Mouse (Mus musculus) T-helper 2 cell (primary cell): ENCODE measurements around the gene Phox2a.

Source experiments
- in situ Hi-C: fragments of 300-600 bp; cut with MboI, MseI; formaldehyde crosslinking; loops from one replicate; pipeline ENCODE4 v1.15.1; 2025; ENCODE audit warnings: high pct_unique_total_duplicates

Phox2a gene

DNA sequence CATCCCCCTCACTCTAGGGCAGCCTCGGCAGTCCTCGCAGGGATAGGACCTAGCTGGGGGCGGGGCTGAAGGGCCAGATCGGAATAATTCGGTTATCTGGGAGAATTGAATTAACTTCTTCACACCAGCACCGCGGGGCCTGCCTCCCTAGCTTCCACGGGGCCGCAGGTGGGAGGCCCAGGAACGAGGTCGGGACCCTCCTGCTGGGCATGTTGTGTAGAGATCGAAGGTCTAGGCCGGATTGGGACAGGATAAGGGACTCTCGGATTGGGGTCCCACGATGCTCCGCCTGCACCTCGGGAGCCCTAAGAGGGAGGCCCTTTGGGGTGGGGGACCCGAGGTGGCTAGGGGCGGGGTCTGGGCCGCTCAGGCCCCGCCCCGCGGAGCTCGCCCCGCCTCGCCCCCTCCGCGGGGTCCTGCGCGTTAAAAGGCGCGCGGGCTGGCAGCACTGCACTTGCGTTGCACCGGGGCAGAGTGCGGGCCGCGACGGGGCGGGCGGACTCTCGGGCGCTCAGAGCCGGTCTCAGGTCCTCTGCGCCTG is at the start of gene Phox2a:
Phox2a (plus strand) TSS at position 453 of the 541 bp plus-strand sequence.
- in situ Hi-C loops: no loop called here

DNA sequence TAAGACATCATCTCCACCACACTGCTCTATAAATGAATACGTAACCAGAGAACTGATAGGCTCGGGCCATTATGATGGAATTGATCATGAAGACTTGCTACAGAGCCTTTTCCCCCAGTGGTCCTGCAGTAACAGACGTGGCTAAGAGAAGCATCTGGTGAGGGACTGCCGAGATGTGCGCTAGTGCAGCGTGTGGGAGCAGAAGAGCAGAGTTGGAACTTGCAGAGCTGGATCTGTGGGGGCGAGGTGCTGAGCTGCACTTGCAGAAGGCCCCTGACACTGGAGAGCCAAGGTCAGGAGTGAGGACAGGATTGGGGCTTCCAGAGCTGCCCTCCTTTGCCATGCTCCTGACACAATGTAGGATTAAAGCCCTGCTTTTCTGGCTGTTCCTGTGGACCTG is 48.1 kb upstream of the Phox2a start:
- in situ Hi-C loops: no loop called here

DNA sequence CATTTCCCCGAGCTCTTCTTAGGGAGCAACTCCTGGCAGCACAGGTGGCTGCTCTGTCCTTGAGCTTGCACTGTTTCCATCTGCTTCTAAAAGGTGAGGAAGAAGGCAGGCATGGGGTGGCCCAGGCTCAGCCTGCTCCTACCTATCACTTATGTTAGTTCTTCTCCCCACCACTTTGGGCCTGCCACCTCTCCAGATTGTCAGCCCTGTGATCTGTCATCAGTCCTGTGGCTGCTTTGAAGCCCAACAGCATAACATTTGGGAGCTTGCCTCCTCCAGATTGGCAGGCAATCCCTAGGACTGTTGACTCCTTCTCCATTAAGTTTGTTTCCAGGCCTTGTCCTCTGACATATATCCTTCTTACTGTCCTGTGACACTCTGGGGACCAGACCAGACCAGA is 46.5 kb upstream of the Phox2a start:
- in situ Hi-C loops: no loop called here

DNA sequence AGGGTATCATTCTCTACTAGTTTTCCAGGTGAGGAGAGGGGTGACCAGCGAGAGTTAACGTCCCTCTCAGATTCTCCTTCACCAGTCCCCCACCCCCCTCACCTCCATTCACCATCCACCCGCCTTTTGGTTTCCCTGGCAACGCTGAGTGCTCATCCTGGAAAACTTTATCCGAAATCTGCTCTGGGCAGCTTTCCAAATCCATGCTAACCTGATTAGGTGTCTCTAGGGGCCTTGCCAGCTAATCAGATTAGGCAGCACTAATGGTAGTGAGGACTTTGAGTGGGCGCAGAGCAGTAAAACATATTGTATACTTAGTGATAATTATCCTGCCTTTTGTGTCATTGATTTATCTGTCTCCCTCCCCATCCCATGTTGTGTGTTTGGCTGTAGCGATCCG is 45.4 kb upstream of the Phox2a start:
- in situ Hi-C loops: no loop called here

DNA sequence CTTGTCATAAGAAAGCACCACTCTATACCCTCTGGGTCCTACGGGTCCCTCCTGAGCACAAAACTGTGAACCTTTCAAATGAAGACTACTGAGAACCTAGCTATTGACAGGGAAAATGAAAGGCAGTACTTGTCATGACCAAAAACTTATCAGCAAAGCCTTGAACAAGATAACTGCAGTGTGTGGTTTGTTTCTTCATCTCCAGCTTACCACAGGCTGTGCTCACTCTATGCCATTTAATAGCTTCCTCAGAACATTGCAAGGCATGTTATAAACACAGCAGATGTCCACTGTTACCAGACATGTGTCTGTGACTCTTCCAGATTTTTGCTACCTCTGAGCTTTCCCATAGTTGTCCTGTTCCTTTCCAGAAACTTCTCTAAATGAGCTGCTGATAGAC is 41.1 kb upstream of the Phox2a start:
- in situ Hi-C loops: no loop called here

DNA sequence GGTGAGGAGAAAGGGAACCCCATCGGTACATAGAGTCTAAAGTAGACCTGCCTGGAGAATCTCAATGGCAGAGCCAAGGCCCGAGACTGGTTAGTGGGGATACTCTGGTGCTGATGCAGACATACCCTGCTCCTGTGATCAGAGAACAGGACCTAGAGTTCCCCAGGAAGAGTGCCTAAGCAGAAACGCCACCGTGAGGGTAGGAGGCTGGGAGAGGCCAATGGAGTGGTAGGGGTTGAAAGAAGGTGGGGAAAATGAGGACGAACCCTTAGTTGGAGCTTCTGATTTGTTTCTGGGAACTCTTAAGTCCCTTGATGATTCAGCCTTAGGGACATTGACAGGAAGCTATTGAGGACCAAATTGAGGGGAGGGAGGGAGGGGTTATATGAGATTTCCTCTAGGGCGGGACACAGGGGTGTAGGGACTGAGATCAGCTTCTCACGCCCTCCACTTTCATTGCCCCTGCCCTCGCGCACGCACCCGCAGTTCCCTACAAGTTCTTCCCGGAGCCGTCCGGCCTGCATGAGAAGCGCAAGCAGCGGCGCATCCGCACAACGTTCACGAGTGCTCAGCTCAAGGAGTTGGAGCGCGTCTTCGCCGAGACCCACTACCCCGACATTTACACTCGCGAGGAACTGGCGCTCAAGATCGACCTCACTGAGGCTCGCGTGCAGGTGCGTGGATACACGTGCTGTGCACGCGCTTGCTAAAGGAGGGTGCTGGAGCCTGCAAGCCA is 2.4 kb downstream of the Phox2a start:
- in situ Hi-C loops: no loop called here

DNA sequence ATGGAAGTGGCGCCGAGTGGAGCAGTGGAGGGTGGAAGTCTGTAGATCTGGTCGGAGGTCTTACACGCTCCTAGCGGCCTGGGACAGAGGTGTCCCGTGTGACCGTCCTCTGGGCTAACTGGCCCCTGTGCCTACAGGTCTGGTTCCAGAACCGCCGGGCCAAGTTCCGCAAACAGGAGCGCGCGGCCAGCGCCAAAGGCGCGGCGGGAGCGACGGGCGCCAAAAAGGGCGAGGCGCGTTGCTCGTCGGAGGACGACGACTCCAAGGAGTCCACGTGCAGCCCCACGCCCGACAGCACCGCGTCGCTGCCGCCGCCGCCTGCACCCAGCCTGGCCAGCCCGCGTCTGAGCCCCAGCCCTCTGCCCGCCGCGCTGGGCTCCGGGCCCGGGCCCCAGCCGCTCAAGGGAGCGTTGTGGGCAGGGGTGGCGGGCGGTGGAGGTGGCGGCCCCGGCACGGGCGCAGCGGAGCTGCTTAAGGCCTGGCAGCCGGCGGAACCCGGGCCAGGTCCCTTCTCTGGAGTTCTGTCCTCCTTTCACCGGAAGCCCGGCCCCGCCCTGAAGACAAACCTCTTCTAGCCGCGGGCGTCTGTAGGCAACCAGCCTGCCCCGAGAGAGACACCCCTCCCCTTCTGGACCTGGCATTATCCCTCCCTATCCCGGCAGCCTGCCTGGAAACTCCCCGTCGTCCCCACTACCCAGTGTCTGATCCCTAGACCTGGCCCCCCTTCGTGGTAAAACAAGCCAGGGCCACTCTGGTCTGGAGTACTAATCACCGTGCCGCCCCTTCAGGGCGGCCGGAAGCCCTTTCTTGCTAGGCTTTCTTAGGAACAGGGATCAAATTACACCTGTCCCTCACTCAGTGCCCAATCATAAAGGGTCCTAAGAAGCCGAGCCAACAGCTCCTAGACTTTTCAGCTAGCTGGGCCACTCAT is 3.7 kb downstream of the Phox2a start:
- in situ Hi-C loops: no loop called here

DNA sequence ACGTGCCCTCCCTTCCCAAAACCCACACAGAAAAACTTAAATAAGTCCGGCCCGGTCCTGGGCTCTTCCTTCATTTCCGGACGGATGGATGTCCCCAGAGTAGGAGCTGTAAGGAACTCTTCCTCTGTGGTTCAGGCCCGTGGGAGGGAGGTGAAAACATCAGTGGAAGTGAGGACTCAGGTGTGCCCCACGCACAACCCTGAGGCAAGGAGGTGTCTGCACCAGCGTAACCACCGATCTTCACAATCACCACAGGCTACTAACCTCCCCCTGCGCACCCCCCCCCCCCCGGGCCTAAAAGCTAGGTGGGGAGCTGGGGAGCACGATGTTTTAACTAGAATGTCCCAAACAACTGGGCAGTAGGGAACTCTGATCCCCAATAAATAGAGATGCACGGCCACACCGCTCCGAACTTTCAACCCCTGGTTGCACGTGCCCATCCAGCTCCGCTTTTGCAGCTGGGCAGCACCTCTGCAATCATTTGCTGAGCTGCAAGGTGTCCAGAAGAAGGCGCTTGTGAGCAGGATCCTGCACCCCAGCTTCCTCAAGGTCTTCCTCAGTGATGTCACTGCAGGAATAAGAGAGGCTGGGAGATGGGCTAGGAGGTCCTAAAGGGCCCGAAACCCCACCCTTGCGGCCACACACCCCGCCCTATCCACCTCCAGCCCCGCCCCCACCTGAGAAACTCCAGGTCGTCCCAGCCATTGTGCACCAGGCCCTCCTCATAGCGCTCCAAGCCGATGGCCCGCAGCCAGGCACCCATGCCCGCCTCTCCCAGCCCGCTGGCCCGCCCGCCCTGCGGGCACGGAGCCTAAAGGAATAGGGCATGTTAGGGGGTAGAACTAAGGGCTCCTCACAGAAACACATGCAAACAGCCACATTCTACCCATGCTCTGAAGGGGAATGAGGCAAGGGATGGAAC is 5.0 kb downstream of the Phox2a start:
- in situ Hi-C loops: no loop called here

DNA sequence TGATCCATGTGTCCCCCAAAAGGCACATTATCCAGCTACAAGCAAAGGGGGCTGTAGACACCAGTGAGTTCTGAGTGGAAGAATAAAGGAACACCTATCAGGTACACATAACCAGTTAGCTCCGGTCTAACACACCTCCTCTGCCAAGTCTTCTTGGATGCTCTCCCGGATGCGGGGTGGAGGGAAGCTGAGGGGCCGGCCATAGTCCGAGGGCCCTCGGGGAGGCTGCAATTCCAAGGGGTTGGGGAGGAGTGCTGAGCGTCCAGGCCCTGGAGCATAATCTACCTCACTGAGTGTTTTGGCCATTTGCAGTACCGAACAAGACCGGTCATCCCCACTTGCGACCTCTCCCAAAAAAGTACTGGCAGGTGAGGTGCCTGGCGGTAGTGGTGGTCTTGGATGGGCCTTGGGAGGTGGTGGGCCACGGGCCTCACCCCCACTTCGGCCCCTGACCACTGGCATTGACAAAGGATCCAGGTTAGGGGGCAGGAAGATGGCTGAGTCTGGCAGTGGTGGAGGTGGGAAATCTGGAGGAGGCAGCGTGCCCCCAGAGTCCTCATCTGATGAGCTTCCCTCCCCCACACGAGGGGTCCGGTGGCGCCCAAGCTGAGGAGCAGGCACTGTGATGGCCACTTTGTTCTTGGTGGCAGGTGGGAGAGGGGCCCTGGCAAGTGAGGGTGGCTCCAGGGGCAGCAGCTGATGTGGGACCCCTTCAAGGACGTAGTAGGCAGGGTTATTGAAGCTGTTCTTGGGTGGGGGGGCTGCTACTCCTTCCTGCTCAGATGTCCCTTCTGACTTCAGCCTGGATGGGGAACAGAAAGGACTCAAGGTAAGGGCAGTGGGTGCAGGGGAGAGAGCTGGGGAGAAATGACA is 5.9 kb downstream of the Phox2a start:
- in situ Hi-C loops: no loop called here

DNA sequence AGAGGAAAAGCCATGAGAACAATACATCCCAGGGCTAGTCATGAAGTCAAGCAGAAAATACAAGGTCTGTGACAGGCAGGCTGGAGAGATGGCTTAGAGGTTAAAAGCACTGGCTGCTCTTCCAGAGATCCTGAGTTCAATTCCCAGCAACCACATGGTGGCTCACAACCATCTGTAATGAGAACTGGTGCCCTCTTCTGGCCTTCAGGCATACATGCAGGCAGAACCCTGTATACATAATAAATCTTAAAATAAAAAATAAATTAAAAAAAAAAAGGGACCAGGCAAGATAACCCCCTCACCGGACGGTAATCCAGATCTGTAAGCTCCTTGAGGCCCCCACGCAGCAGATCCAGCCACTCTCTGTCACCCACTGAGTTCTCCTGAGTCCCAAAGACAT is 12.3 kb downstream of the Phox2a start:
- in situ Hi-C loops: no loop called here

DNA sequence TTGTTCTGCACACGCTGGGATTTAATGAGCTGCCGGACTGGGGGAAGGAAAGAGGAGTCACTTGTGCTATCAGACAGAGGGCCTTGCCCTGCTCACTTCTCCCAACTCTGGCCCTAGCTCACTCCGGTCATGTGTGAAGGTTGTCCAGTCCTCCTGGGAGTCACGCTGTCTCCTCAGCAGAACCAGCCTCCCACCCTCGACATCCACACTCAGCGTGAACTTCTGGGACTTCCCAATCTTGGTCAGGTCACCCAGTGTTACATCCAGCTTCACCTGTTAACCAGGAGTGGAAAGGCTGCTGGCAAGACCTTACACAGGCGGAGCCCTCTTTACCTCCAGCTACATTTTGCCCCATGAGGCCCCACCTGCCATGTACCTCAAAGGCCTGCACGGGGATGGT is 13.3 kb downstream of the Phox2a start:
- in situ Hi-C loops: no loop called here

DNA sequence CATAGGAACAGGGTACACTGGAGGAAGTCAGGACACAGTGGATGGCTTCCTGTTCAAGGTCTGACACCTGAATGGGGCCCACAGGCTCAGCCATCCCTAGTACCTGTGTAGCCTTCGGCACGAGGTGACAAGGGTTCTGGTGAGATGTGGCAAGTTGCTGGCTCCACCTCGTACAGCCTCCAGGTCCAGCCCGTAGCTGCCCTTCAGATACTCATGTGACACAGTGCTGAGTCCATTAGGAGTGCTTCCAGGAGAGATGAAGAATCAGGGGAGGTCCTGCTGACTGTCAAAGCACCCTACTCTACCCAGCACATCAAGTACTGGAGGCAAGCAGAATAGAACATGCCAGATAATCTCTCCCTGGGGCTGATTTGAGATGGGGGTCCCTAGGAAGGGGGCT is 14.3 kb downstream of the Phox2a start:
- in situ Hi-C loops: no loop called here

DNA sequence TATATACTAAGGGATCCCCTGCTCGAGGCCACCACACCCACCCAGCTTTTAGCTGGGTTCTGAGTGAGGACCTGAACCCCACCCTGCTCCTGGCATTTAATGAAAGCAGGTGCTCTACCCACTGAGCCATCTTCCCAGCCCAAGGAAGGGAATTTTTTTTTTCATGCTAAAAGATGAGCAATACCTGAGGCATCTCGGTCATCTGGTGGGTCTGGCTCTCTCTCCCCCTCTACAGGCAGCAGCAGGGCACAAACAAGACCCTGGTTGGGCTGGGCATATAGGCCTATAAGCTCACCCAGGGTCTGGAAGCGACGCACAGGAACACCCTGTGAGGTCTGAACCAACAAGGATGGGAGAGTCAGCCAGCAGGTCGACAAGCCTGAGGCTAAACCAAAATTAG is 15.2 kb downstream of the Phox2a start:
- in situ Hi-C loops: no loop called here

DNA sequence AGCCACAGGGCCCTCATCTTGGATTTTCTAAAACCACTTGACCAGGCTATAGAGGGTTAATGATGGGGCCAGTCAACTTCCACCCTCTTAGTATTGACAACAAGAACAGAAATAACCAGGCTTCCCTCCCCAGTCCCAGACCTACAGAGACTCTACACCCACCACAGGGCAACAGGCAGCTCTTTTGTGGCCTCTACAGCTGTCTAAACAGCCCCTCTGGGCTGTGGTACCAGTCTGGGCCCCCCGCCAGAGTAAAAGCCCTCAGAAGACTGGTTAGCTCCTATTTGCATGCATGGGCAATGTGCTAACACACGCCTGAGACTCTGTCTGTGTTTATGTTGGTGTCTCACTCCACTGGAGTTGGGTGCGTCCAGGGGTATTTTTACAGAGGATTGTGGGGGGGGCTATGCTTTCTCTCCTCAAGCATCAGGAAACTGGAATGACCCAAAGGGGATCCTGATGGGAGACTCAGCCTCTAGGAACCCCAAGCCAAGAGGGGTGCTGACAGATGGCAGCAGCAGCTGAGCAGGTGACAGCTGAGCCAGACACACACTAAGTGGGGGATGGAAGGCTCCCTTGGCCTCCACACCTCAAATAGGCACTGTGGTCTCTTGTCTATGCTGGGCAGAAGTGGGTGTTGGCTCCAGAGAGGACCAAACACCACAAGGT is 15.9 kb downstream of the Phox2a start:
- in situ Hi-C loops: no loop called here

DNA sequence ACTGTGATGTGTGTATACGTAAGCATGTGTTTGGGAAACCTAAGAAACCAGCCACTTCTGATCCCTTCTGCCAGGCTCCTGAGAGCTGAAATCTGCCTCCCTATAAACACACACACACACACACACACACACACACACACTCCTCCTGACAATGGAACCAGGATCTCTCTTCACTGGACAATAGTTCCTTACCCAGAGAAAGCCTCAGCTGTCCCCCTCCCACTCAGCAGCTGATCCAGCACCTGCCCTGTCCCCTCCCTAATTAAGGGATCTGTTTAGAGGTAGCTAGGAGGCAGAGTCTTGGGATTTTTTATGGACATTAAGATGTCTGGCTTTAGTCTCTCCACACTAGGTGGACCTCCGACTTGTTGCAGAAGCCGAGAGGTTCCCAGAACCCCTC is 16.8 kb downstream of the Phox2a start:
- in situ Hi-C loops: no loop called here

DNA sequence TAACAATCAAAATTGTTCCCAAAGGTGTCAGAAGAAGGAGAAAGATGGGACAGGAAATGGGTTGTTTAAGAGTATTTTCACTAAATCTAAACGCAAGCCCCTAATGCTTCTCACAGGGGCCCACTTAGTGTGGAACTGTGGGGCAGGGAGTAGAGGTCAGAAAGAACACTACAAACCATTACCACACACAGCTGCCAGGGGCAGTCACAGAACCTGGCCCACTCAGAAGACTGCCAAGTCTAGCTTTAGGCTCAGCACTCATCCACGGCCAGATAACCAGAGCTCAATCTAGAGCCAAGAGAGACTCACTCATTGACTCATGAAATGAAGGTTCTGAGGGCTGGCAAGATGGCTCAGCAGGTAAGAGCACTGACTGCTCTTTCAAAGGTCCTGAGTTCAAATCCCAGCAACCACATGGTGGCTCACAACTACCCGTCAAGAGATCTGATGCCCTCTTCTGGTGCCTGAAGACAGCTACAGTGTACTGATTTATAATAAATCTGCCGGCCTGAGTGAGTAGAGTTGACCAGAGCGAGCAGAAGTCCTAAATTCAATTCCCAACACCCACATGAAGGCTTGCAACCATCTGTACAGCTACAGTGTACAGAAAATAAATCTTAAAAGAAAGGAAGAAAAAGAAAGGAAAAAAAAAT is 17.5 kb downstream of the Phox2a start:
- in situ Hi-C loops: no loop called here

DNA sequence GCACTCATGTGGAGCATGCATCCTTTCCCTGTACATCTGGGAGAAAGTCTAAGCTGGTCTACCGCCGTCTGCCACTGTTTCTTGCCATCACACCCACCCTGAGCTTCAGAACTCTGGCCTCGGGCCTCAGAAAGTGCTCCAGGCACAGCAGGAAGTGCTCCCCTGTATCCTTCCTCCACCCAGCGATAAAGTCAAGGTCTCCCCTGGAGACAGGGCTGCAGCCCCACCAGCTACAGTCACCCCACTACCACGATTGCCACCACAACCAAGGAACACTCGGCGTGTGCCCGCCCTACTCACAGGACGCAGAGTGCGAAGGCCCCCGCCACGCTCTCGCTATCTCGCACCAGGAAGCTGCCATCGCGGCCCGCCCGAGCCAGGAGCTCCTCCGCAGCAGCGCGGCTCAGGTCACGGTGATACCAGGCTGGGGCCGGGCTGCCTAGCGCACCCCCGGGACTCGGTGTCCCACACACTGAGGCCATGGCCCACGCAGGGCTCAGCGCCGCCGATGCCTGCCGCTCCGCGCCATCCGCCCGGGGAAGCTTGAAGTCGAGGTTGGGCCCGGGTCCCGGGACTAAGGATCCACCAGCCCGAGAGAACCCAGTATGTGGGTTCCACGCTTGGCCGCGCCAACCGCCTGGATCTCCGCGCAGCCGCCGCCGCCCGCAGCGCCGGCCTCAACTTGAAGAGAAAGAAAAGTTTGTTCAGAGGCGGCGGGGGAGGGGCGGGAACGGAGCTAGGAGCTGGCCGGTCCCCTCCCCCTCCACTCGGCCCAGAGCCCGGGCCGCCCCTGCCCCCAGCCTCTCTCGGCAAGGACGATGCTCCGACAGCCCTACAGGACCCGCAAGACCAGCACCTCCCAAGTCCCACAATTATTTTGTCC is 18.4 kb downstream of the Phox2a start:
- in situ Hi-C loops: no loop called here

DNA sequence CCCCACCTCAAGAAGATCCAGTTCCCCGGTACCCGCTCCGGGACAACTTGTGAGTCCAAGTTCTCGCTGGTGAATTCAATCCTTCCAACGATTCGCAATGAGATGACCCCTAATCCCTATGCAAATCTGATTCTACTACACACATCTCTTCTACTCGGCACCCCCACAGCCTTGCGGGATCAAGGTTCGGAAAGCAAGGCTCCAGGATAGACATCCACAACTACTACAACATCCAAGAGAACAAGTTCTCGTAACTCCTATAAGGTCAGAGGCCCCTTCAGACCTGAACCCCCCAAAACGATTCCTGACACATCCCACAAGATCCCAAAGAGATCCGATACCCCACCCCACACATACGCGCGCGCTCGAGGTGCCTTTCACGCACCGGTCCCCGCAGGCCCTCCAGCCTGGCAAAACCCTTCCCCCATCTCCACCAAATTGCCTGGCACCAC is 19.1 kb downstream of the Phox2a start:
- in situ Hi-C loops: no loop called here
